Mouse (Mus musculus) frontal cortex, postnatal 10 days (tissue): Measurements from ENCODE around the gene Hspd1.
"Not testable (repeated sequence)": the region's sequence is repeated elsewhere in the genome, so short reads cannot be mapped to it uniquely, and the experiment has no call there.

Experiments
- DNase-seq, 2 experiments: peaks; one replicate each; pipeline ENCODE4 v3.0.0; 2022; ENCODE audit warnings: low spot score in 2 of 2, mixed read lengths in 1 of 2

Gene Hspd1

GRCm38 (mm10) chr1:55087401-55087904 lies 590 bp downstream of the Hspd1 start:
- peak; percentile 61 to 73 for DNase-seq

DNA sequence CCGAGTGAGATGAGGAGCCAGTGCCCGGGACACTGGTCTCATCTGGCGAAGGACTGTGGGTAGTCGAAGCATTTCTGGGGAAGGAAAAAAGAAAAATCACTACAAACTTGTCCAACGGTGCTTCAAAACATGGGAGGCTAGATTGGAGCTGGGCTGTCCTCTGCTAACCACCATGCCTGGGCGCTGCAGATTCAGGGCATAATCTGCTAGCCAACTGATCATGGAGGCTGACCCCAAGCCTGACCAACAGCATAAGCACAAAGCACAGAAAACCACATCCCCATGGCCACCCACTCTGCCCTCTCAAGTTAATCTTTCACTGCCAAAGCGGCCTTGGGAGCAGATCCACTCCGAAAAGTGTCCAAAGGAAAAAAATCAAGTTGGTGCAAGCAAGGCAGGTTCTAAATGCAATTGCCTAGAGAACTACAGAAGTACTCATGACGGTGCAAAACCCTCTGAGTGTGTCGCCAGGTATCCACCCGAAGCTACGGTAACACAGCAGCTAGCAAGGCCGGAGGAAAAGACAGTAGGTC lies 1.1 kb downstream of the Hspd1 start:
- DNase-seq = peak; percentile 12 to 13

GRCm38 (mm10) chr1:55085781-55086366 lies 2.2 kb downstream of the Hspd1 start:
- DNase-seq = no peak

DNA sequence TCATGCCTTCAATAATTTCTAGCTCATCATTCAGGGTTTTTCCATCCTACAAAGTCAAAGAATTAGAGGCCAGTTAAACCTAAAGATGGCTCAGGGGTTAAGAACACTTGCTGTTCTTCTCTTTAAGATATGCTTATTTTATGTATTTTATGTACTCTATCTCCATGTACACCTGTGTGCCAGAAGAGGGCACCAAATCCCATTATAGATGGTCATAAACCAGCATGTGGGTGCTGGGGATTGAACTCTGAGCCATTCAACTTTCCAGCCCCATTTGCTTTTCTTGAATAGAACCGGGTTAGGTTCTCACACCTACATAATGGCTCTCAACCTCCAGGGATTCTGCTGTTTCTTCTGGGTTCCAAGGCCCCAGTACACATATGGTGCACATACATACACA lies 5.9 kb downstream of the Hspd1 start:
- no peak for DNase-seq

DNA sequence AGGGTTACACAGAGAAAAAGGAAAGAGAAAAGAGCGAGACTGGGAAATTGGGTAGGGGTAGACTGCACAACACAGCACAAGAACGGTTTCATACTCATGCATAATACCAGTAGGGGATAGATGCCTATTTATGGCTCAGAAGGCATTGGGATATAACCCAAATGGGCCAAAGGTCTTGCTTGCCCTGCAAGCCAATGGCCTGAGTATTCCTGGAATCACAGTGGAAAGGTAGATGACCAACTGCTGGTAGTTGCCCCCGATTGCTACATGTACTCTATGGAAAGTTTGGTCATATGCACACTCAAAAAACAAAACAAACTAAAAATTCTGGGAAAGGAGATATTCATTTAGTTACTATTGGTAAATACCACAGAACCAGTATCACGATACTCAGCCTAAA lies 8.4 kb downstream of the Hspd1 start:
- no peak for DNase-seq

DNA sequence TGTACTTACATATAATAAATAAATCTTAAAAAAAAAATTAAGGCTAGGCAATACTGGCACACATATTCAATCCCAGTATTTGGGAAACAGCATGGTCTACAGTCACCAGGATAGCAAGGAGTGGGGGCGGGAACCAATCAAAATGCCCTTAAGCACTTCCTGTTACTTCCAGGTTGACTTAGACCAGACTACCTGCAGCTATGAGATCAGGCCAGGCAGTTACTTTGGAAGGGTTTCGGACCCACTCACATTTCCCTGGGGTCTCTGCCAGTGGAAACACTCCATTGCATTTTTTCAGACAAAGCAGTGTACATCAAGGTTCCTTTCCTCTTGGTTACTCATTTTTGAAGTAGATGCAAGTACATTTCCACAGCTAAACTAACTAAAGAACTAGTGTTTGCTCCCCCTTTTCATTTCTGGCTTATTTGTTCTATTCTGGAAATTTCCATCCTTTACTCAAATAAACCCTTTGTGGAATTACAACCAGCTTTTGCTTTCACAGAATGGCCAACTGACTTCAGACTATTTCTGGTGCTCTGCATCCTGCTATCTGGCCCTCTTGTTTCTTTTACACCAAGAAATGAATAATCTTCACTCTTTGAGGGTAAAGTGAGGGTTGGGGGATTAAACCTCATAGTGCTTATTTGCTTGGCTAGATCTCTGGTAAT lies 11.1 kb downstream of the Hspd1 start:
- no peak for DNase-seq

DNA sequence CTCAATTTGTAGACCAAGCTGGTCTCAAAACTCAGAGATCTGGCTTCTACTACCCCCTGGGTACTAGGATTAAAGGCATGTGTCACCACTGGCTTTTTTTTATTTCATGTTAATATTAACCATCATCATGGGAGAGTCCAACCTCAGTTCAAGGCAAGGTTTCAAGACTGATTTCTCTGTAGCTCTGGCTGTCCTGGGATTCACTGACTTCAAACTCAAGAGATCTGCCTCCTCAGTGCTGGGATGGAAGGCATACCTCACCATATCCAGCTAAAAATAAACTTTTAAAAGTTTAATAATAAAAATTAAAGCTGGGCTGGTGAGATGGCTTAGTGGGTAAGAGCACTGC lies 11.7 kb downstream of the Hspd1 start:
- DNase-seq = no peak

- DNase-seq = no peak
These were observed 12.2 kb downstream of the Hspd1 start for GRCm38 (mm10) chr1:55075652-55076394.

DNA sequence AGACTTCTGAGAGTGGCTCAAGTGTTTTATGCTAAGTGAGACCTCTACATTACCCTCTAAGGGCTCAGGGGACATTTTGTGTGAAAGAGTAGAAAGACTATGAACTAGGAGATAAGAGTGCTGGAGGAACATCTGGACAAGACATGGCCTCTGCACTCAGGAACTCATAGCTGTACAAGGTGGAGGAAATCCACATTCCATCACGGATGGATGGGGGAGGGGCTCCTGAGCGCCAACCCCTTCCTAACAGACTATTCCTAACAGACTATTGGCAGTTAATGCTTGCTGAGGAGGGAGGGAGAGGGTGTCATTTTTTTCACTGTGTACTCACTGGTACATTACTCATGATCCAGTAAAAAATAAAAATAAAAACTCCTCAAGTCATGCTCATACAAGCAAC lies 13.3 kb downstream of the Hspd1 start:
- no peak for DNase-seq

DNA sequence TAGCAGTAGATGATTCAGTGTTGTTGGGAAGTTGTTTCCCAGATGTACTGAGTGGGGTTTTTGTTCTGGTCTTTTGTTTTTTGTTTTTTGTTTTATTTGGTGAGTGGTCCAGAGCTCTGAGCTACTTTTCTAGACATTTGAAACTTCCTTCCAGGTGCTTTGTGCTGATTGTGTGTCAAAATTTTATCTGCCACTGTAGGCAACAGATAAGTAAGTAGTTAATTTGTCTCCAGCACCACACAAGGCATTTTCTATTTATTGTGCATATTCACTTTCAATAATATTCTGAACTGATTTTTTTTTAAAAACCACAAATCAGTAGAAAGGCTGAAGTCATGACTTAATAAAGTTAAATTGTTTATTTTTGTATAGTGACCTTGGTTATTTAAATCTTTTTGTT lies 15.7 kb downstream of the Hspd1 start:
- DNase-seq = not testable (repeated sequence)

DNA sequence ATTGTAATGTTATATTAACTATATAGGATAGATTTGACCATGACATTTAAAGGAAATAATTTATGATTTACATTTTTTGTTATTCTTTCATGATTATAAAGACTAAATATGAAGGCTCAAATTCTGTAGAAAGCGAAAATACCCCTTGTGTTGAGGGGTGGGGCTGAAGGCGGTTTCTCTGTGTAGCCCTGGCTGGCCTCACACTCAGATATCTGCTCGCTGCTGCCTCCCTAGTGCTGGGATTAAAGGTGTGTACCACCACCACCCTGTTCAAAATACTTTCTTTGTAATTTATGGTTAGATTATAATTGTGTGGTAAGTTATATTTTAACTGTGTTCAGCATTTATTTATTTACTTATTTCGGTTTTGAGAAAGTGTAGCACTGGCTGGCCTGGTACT lies 26.3 kb downstream of the Hspd1 start:
- DNase-seq = no peak

DNA sequence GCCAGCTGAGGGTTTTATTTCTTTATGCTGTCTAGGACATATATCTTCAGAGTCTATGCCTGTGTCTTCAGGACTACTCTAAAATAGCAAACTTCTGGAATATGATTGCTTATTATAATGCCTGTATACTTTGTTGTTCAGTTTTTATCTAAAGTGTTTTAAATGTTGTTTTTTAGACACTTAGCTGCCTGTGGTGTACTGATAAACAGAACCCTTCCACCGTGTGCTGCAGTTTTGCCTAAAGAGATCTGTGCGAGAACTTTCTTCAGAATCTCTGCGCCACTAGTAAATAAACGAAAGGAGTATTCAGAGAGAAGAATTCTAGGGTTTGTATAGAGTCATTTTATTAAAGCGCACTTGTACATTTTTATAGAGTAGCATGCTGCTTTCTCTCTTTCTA lies 26.9 kb downstream of the Hspd1 start:
- no peak for DNase-seq

DNA sequence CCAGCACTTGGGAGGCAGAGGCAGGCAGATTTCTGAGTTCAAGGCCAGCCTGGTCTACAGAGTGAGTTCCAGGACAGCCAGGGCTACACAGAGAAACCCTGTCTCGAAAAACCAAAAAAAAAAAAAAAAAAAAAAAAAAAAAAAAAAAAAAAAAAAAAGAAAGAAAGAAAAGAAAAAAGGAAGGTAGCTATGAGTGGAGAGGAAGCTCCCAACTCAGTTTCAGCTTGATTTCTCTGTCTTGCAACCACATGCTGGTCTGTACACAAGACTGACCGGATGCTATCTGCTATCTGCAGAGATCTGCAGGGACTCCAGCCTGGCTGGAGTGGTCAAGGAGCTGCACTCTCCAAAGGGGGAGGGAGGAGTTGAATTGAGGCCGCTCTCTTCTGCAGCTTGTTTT lies 29.7 kb downstream of the Hspd1 start:
- DNase-seq = not testable (repeated sequence)

DNA sequence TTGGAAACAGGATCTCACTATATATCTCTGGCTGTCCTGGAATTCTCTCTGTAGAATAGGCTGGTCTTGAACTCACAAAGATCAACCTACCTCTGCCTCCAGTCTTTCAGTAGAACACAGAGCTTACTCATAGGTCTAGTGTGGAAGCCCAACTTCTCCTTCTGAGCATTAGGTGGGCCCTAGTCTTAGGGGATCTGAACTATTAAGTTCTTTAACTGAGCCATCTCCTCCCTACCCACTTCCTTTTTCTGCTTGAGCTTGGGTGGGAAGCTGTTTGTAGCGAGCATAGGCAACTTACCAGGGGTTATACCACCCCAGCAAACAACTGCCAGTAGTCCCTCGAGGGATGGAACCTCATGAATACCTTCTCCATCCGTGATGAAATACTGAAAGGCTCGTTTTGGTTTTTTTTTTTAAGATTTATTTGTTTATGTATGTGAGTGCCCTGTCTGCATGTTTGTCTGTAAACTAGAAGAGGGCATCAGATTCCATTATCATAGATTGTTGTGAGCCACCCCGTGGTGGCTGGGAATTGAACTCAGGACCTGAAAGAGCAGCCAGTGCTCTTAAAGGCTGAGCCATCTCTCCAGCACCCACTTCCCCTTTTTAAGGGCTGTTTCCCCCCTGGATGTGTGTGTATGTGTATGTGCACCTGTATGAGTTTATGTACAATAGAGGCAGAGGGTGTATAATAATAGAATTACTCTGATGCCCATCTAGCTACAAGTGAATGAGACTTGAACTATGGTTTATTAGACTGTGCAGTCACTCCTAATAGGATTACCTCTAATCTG lies 32.5 kb downstream of the Hspd1 start:
- DNase-seq = no peak

- no peak for DNase-seq
These were observed 34.4 kb downstream of the Hspd1 start for GRCm38 (mm10) chr1:55053596-55053995.

- peak in 1 of 2 experiments; percentile 52 for DNase-seq
These were observed 35.0 kb downstream of the Hspd1 start for GRCm38 (mm10) chr1:55053005-55053404.

DNA sequence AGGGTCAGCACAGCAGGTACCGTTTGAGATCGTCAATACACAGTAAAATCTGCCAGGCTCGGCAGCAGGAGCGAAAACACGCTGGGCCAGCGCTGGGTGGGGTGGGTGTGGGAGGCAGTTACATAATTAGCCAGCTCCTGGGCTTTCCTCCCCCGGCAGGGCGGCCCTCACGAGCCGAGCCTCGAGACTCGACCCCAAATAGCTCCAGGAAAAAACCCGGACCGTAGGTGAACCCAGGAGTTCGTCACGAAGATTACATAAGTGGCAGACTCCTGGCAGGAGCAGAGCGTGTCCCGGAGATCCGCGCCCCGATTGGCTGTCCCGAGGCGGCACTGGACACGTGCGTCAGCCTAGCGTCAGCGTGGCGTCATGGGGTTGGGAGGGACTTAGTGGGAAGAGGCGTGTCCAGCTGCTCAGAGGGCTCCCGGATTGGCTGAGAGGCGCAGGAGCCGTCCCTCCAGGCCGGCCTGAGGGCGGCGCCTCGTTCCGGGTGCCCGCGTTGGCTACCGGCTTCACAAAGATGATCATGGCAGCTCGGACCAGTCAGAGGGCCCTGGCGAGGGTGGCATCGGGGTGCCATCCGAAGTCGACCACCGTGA lies 35.6 kb downstream of the Hspd1 start, which contains the start of gene Coq10b:
Gene Coq10b, plus strand, starts transcription at position 416 of the 599 bp plus-strand sequence.
- peak; percentile 98 to 99 for DNase-seq

- no peak for DNase-seq
These were observed 36.4 kb downstream of the Hspd1 start for GRCm38 (mm10) chr1:55051671-55052070.

DNA sequence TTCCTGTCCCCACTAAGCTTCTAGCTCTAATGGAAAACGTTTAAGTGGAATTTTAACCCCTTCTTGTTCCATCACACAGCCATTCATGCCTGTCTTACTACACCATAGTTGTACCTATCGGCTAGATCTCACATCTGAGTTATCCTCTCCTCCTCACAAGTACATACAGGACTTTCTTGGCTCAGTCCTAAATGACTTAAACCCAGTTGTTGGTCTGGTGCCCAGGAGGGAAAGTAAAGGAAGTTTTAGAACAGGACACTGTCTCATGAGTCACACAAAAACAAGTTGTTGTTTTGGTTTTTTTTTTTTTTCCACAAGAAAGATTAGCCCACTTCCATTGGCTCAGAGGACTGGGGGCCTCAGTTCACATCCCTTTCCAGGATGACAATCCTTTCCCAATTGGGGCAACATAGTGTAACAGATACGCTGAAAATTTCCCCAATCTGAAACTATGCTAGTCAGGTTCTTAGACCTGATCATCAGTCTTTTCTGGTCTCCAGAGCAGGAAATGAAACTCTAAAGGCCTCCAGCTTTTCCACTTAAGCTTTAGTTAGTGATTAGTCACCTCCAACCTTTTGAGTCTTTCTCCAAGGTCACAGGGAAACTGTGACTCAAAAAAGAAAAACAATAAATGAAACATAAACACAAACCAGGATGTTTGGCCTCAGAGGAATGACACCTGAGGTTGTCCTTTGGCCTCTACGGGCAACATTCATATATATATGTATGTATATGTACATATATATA lies 39.0 kb downstream of the Hspd1 start:
- no peak for DNase-seq

GRCm38 (mm10) chr1:55043164-55043563 lies 44.9 kb downstream of the Hspd1 start:
- DNase-seq = no peak

DNA sequence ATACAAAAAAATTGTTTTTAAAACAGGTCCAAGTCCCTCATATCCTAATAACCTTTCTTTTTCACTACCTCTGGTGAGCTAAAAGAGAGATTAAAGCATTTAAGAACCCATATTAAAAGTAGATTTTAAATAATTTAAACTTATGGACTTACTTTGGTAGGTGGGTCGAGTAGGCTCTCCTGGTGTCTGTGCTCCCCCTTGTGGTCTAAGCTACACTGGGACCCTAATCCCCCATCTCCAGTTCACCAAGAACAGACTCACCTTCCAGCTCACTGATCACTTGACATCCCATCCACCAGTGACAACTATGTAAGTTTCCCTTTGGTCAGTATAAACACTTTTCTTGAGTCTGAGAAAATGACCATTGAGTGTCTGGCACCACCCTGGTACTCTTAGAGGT lies 45.8 kb downstream of the Hspd1 start:
- no peak for DNase-seq
